Mouse (Mus musculus) MEL (cell line): ENCODE measurements at regions not wholly inside any gene's neighbourhood (a gene's known extent, or its start where the extent isn't known, plus 50 kb on each side); places are given as distances from the start of the nearest gene placed in this dataset.
A peak's percentile ranks its signal among the peaks of the same experiment; 100 is the strongest.

ENCODE experiments used
- DNase-seq: peaks from one replicate; pipeline ENCODE4 v3.0.0; 2011; ENCODE audit warnings: low read depth, low spot score
- H3K27ac ChIP-seq: 2 replicates; pipeline ENCODE4 v1.5.1; 2012; ENCODE audit warnings: low read depth, mild to moderate bottlenecking, control low read depth, low read length, moderate library complexity; ENCODE audit not compliant: control insufficient read depth
- H3K27me3 ChIP-seq, 2 experiments: fragments of 150-350 bp in 1 of 2; sonication (generic) in 1 of 2; 2 replicates each; pipeline ENCODE4 v1.6.1; 2012; ENCODE audit warnings: low read length in 2 of 2, mild to moderate bottlenecking in 2 of 2, improper control_type of control experiment in 1 of 2, moderate library complexity in 1 of 2; ENCODE audit not compliant: insufficient read depth in 2 of 2, control insufficient read depth in 1 of 2
- H3K36me3 ChIP-seq, 2 experiments: 2 replicates each; pipeline ENCODE4 v1.6.1; 2012 to 2014; ENCODE audit warnings: low read length in 2 of 2, improper control_type of control experiment in 1 of 2, inconsistent platforms in 1 of 2, mild to moderate bottlenecking in 1 of 2; ENCODE audit not compliant: insufficient read depth in 2 of 2, control insufficient read depth in 1 of 2
- H3K4me1 ChIP-seq, 2 experiments: fragments of 150-350 bp in 1 of 2; sonication (generic) in 1 of 2; 2 replicates each; pipeline ENCODE4 v1.6.1; 2012; ENCODE audit warnings: low read length in 2 of 2, improper control_type of control experiment in 1 of 2, mild to moderate bottlenecking in 1 of 2; ENCODE audit not compliant: insufficient read depth in 2 of 2, control insufficient read depth in 1 of 2
- H3K4me3 ChIP-seq, 2 experiments: fragments of 150-350 bp in 1 of 2; sonication (generic) in 1 of 2; 2 replicates each; pipeline ENCODE4 v1.5.1; 2012; ENCODE audit warnings: low read depth in 2 of 2, low read length in 2 of 2, mild to moderate bottlenecking in 2 of 2, moderate library complexity in 2 of 2, control low read depth in 1 of 2, improper control_type of control experiment in 1 of 2; ENCODE audit not compliant: control insufficient read depth in 1 of 2, insufficient read depth in 1 of 2
- H3K79me2 ChIP-seq: 2 replicates; pipeline ENCODE4 v1.6.1; 2012; ENCODE audit warnings: mild to moderate bottlenecking, low read length, moderate library complexity; ENCODE audit not compliant: control insufficient read depth, poor library complexity, insufficient read depth
- H3K9ac ChIP-seq: 2 replicates; pipeline ENCODE4 v1.6.1; 2012; ENCODE audit warnings: low read depth, mild to moderate bottlenecking, control low read depth, low read length, moderate library complexity; ENCODE audit not compliant: control insufficient read depth, poor library complexity, severe bottlenecking
- H3K9me3 ChIP-seq: fragments of 150-350 bp; sonication (generic); replicated peaks from 2 replicates; pipeline ENCODE4 v1.6.1; 2012; ENCODE audit warnings: mild to moderate bottlenecking, low read length, improper control_type of control experiment, moderate library complexity; ENCODE audit not compliant: insufficient read depth
- BHLHE40 ChIP-seq: IDR thresholded peaks from 2 replicates; pipeline ENCODE4 v1.6.1; 2012; ENCODE audit warnings: low read depth, mild to moderate bottlenecking, inconsistent platforms, low read length, improper control_type of control experiment, borderline replicate concordance
- CHD1 ChIP-seq: IDR thresholded peaks from 2 replicates; pipeline ENCODE4 v1.6.1; 2012; ENCODE audit warnings: low read depth, mild to moderate bottlenecking, inconsistent platforms, low read length, improper control_type of control experiment
- CHD2 ChIP-seq: IDR thresholded peaks from 2 replicates; pipeline ENCODE4 v1.6.1; 2011; ENCODE audit warnings: low read length, improper control_type of control experiment
- ELF1 ChIP-seq: IDR thresholded peaks from 2 replicates; pipeline ENCODE4 v1.6.1; 2014; ENCODE audit warnings: low read depth, mild to moderate bottlenecking, inconsistent platforms, low read length, improper control_type of control experiment, moderate library complexity
- EP300 ChIP-seq, 2 experiments: IDR thresholded peaks; 2 replicates each; pipeline ENCODE4 v1.6.1; 2011; ENCODE audit warnings: improper control_type of control experiment in 2 of 2, low read length in 2 of 2, low read depth in 1 of 2, mild to moderate bottlenecking in 1 of 2
- HCFC1 ChIP-seq: IDR thresholded peaks from 2 replicates; pipeline ENCODE4 v1.6.1; 2012; ENCODE audit warnings: low read depth, mild to moderate bottlenecking, inconsistent platforms, low read length, improper control_type of control experiment, moderate library complexity
- JUND ChIP-seq: IDR thresholded peaks from 2 replicates; pipeline ENCODE4 v1.6.1; 2011; ENCODE audit warnings: low read depth, mild to moderate bottlenecking, improper control_type of control experiment, low read length
- MAZ ChIP-seq: IDR thresholded peaks from 2 replicates; pipeline ENCODE4 v1.6.1; 2012; ENCODE audit warnings: low read depth, mild to moderate bottlenecking, inconsistent platforms, low read length, improper control_type of control experiment
- MEF2A ChIP-seq: IDR thresholded peaks from 2 replicates; pipeline ENCODE4 v1.6.1; 2014; ENCODE audit warnings: low read depth, mild to moderate bottlenecking, inconsistent platforms, low read length, improper control_type of control experiment; ENCODE audit not compliant: poor library complexity, insufficient replicate concordance, severe bottlenecking; ENCODE audit errors: extremely low read depth
- MXI1 ChIP-seq: IDR thresholded peaks from 2 replicates; pipeline ENCODE4 v1.6.1; 2011; ENCODE audit warnings: mild to moderate bottlenecking, low read depth, low read length, improper control_type of control experiment
- MYB ChIP-seq: IDR thresholded peaks from 2 replicates; pipeline ENCODE4 v1.6.1; 2011; ENCODE audit warnings: mild to moderate bottlenecking, low read depth, low read length, improper control_type of control experiment
- NELFE ChIP-seq: IDR thresholded peaks from 2 replicates; pipeline ENCODE4 v1.6.1; 2011; ENCODE audit warnings: low read depth, low read length, improper control_type of control experiment
- NRF1 ChIP-seq: IDR thresholded peaks from 2 replicates; pipeline ENCODE4 v1.6.1; 2014; ENCODE audit warnings: low read depth, mild to moderate bottlenecking, inconsistent platforms, low read length, improper control_type of control experiment, moderate library complexity; ENCODE audit not compliant: poor library complexity, insufficient read depth, severe bottlenecking
- POLR2A ChIP-seq, 2 experiments: IDR thresholded peaks; 2 replicates each; pipeline ENCODE4 v1.6.1; 2011 to 2012; ENCODE audit warnings: low read length in 2 of 2, mild to moderate bottlenecking in 2 of 2, control low read depth in 1 of 2, improper control_type of control experiment in 1 of 2, low read depth in 1 of 2, moderate library complexity in 1 of 2; ENCODE audit not compliant: control insufficient read depth in 1 of 2, insufficient read depth in 1 of 2, poor library complexity in 1 of 2
- POLR2AphosphoS2 ChIP-seq: IDR thresholded peaks from 2 replicates; pipeline ENCODE4 v1.6.1; 2011; ENCODE audit warnings: low read length, improper control_type of control experiment
- RAD21 ChIP-seq: IDR thresholded peaks from 2 replicates; pipeline ENCODE4 v1.6.1; 2011; ENCODE audit warnings: mild to moderate bottlenecking, low read depth, low read length, improper control_type of control experiment
- RCOR1 ChIP-seq: IDR thresholded peaks from 2 replicates; pipeline ENCODE4 v1.6.1; 2012; ENCODE audit warnings: low read depth, mild to moderate bottlenecking, inconsistent platforms, low read length, improper control_type of control experiment
- SIN3A ChIP-seq: IDR thresholded peaks from 2 replicates; pipeline ENCODE4 v1.6.1; 2012; ENCODE audit warnings: low read length, improper control_type of control experiment, inconsistent platforms
- TAL1 ChIP-seq: IDR thresholded peaks from 2 replicates; pipeline ENCODE4 v1.6.1; 2012; ENCODE audit warnings: mild to moderate bottlenecking, inconsistent platforms, low read length, moderate library complexity, mixed read lengths
- TBP ChIP-seq: IDR thresholded peaks from 2 replicates; pipeline ENCODE4 v1.8.0; 2011; ENCODE audit warnings: low read depth, low read length, improper control_type of control experiment
- UBTF ChIP-seq: IDR thresholded peaks from 2 replicates; pipeline ENCODE4 v1.6.1; 2012; ENCODE audit warnings: low read depth, mild to moderate bottlenecking, inconsistent platforms, low read length, improper control_type of control experiment, moderate library complexity, borderline replicate concordance; ENCODE audit not compliant: insufficient read depth
- USF1 ChIP-seq: IDR thresholded peaks from 2 replicates; pipeline ENCODE4 v1.6.1; 2014; ENCODE audit warnings: low read depth, mild to moderate bottlenecking, inconsistent platforms, low read length, improper control_type of control experiment, moderate library complexity
- USF2 ChIP-seq, 2 experiments: IDR thresholded peaks; 2 replicates each; pipeline ENCODE4 v1.6.1; 2011 to 2012; ENCODE audit warnings: improper control_type of control experiment in 2 of 2, low read length in 2 of 2, borderline replicate concordance in 1 of 2, inconsistent platforms in 1 of 2, low read depth in 1 of 2, mild to moderate bottlenecking in 1 of 2; ENCODE audit not compliant: insufficient read depth in 1 of 2
- ZC3H11A ChIP-seq: IDR thresholded peaks from 2 replicates; pipeline ENCODE4 v1.6.1; 2012; ENCODE audit warnings: low read depth, mild to moderate bottlenecking, inconsistent platforms, low read length, improper control_type of control experiment
- ZKSCAN1 ChIP-seq: IDR thresholded peaks from 2 replicates; pipeline ENCODE4 v1.6.1; 2012; ENCODE audit warnings: low read depth, mild to moderate bottlenecking, inconsistent platforms, low read length, improper control_type of control experiment, moderate library complexity
- ZMIZ1 ChIP-seq: IDR thresholded peaks from 2 replicates; pipeline ENCODE4 v1.6.1; 2012; ENCODE audit warnings: low read depth, mild to moderate bottlenecking, inconsistent platforms, low read length, improper control_type of control experiment, moderate library complexity
- ZNF384 ChIP-seq: IDR thresholded peaks from 2 replicates; pipeline ENCODE4 v1.6.1; 2012; ENCODE audit warnings: low read depth, mild to moderate bottlenecking, inconsistent platforms, low read length, improper control_type of control experiment

DNA sequence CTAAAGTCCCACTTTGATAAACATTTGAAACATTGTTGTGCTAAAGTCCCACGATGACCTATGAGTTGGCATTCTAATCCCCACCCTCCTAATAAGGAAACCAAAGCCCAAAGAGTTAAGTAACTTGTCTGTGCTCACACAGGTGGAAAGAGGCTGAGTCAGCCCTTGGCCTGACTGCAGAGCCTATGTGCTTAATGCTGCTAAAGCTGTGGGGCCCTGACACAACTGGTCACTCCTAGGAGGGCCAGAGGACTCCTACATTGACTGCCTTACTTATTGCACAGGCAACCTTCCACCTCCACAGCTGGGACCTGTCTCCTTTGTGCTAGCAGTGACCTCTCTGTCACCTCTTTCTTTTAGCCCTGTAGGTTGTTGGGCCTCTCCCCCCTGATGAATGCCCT, 91.4 kb upstream of the Hes1 start:
- Histone ChIP-seq H3K4me1 (no peaks in the 10 kb centered on the region; a peak in 1 of 4 replicates), H3K27ac (no peak overlapping the region), H3K79me2 (no peaks in the 10 kb centered on the region), H3K9ac (no peak overlapping the region), H3K36me3 (no peaks in the 10 kb centered on the region), H3K4me3 (no peak overlapping the region), H3K27me3 (peaks cover 6 to 12% of the 10 kb centered on the region in 2 experiments), H3K9me3 (no peaks in the 10 kb centered on the region)
- DNase-seq: no peak
- TF ChIP-seq ZKSCAN1 (no peak), JUND (no peak), ZNF384 (no peak), USF1 (no peak), POLR2AphosphoS2 (no peak), RCOR1 (no peak), CHD2 (no peak)

DNA sequence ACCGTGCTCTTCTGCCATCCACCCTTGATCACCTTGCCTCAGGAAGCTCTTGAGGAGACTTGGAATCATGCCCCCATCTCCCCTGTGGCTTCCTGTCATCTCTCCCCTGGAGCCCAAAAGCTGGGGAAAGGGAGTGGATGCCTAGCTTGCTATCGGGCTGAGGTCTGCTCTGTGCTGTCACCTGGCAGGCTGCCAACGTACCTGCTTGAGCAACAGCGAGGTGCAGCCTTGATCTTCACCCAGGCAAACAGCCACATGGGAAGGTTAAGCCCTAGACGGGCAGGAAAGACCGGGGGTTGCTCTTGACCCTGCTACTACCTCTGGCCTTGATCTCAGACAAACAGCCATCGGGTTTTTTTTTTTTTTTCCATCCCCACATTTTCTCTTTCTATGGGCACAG, 90.9 kb upstream of the Hes1 start:
- no peak for TF ChIP-seq SIN3A
- TF ChIP-seq TBP: no peak
- TF ChIP-seq HCFC1: no peak
- TF ChIP-seq UBTF: no peak
- TF ChIP-seq ZNF384: no peak
- TF ChIP-seq TAL1: no peak
- TF ChIP-seq CHD2: no peak
- no peak for TF ChIP-seq USF2 (IDR thresholded peaks at IDR 0.05; ENCODE audit: borderline replicate concordance in 1 of 2, insufficient read depth in 1 of 2, low read depth in 1 of 2, low read length in 2 of 2)
- no peak for TF ChIP-seq RAD21
- no peaks in the 10 kb centered on the region for H3K36me3 ChIP-seq
- no peak overlapping the region for H3K27ac ChIP-seq
- H3K9me3 ChIP-seq: no peaks in the 10 kb centered on the region
- no peak overlapping the region for H3K4me3 ChIP-seq
- no peaks in the 10 kb centered on the region for H3K79me2 ChIP-seq
- DNase-seq: no peak
- H3K4me1 ChIP-seq: no peaks in the 10 kb centered on the region; a peak in 1 of 4 replicates
- H3K27me3 ChIP-seq: peaks cover 6 to 12% of the 10 kb centered on the region in 2 experiments
- H3K9ac ChIP-seq: no peak overlapping the region

DNA sequence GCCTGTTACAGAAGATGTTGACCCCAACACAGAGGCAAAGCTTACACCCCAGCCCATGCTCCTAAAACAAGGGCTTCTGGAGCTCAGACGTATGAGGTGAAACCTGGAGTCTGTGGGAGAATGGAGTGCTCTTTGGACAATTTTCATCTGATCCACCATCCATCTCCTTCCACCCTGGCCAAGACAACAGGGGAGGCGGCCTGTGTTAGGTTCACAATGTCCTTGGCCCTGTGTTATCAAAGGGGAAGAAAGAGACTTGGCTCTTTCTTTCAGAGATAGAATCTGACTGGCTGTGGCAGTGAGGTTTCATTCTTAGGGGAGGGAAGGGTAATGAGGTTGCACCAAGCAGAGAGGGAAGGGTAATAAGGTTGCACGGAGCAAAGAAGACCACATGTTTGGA, 88.4 kb upstream of the Hes1 start:
- Histone ChIP-seq H3K79me2 (no peaks in the 10 kb centered on the region), H3K36me3 (no peaks in the 10 kb centered on the region), H3K27me3 (peaks cover 4 to 15% of the 10 kb centered on the region in 2 experiments), H3K9me3 (no peaks in the 10 kb centered on the region), H3K4me3 (no peak overlapping the region), H3K9ac (no peak overlapping the region), H3K4me1 (no peaks in the 10 kb centered on the region; a peak in 1 of 4 replicates), H3K27ac (no peak overlapping the region)
- DNase-seq: peak; percentile 9
- no peak for TF ChIP-seq EP300 (IDR thresholded peaks at IDR 0.05; ENCODE audit: low read depth in 1 of 2, low read length in 2 of 2)
- TF ChIP-seq ELF1: no peak
- TF ChIP-seq CHD1: no peak
- no peak for TF ChIP-seq ZC3H11A
- no peak for TF ChIP-seq ZMIZ1
- no peak for TF ChIP-seq BHLHE40
- no peak for TF ChIP-seq TAL1
- no peak for TF ChIP-seq MEF2A
- TF ChIP-seq MYB: no peak
- no peak for TF ChIP-seq MXI1
- no peak for TF ChIP-seq NRF1
- TF ChIP-seq MAZ: no peak
- no peak for TF ChIP-seq RCOR1
- TF ChIP-seq NELFE: no peak
- TF ChIP-seq JUND: no peak
- no peak for TF ChIP-seq POLR2A (IDR thresholded peaks at IDR 0.05; ENCODE audit: control insufficient read depth in 1 of 2, insufficient read depth in 1 of 2, low read depth in 1 of 2, low read length in 2 of 2, poor library complexity in 1 of 2)
